Mouse (Mus musculus) thymus, adult 2 months (tissue): ENCODE results near the gene Gh.

Experiments
- CTCF ChIP-seq: fragments of 200-500 bp; IDR thresholded peaks from 2 replicates; pipeline ENCODE4 v1.5.1; 2012; ENCODE audit warnings: mild to moderate bottlenecking, control low read depth, low read length, moderate library complexity, borderline replicate concordance; ENCODE audit not compliant: control insufficient read depth, poor library complexity, insufficient read depth; ENCODE audit errors: extremely low read depth
- POLR2A ChIP-seq: fragments of 200-500 bp; IDR thresholded peaks from 2 replicates; pipeline ENCODE4 v1.6.1; 2012; ENCODE audit warnings: mild to moderate bottlenecking, low read length, control low read depth, moderate library complexity; ENCODE audit not compliant: control insufficient read depth, poor library complexity, insufficient read depth; ENCODE audit errors: extremely low read depth

DNA sequence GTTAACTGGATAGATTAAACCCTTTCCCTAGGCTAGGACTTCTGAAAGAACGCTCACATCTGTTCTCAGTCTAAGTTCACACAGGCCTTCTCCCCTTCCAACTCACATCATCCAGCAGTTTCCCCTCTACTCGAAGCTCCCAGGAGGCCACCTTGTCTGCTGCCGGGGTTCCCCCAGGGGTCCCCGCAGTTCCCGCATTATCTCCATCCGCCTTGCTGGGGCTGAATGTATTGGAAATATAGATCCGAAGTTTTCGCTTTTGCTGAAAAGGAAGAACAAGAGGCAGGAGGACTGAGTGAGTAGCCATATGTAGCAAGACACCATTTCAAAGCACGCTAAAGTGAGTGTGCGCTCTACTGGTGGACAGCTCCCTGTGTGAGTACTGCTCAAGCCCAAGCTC is 35.2 kb downstream of the Gh start:
- TF ChIP-seq CTCF (no peak), POLR2A (no peak)
